Mouse (Mus musculus): ENCODE results near the gene G6pc3.

The G6pc3 gene

GRCm38 (mm10) chr11:102241874-102242273 is 52.5 kb downstream of the G6pc3 start:
- no peak for DNase-seq (ENCODE audit: low read depth in 2 of 2, low spot score in 2 of 2)
